Mouse (Mus musculus) 3134 (cell line): ENCODE data around the gene Ppp1r13l.
A peak's percentile ranks its signal among the peaks of the same experiment; 100 is the strongest.

Experiments
- DNase-seq: peaks from one replicate; pipeline ENCODE4 v3.0.0-alpha.2; 2011; ENCODE audit warnings: low spot score; ENCODE audit not compliant: insufficient read length; ENCODE audit errors: extremely low read depth

Gene Ppp1r13l

GRCm38 (mm10) chr7:19362276-19362675, 2.7 kb downstream of the Ppp1r13l start:
- DNase-seq, result no peak

DNA sequence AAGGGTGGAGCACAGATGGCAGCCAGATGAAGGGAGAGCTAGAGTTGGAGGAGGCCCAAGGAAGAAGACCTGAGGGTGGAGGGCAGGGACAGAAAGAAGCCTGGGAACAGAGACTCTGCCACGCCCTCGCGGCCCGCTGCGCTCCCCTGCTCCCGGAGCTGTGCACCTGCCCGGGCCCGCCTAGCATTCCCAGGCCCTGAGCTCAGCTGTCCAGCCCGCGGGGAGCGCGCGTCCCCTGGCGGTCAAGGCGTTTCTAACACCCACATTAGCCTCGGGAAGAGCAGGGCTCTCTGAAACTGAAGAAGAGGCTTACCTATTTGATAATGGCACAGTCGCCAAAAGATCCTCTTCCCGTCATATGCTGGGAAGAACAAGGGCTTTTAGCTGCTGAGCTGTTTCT, 4.3 kb downstream of the Ppp1r13l start:
- peak; percentile 77 for DNase-seq

- no peak for DNase-seq
Observed at GRCm38 (mm10) chr7:19365376-19365775, 5.8 kb downstream of the Ppp1r13l start.

DNA sequence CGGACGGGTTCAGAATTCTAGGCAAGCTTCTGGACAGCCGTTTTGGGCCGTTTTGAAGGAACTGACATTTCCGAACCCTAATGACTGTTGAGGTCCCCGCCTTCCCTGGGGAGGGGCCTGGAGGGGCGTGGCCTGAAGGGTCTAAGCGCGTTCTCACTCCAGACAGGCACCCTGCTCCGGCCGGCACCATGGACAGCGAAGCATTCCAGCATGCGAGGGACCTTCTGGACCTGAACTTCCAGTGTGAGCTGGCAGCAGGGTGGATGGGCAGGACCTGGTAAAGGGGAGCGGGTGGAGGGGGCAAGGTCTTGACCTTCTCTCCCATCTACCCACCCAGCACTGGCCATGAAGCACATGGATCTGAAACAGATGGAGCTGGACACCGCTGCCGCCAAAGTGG, 8.8 kb downstream of the Ppp1r13l start:
- DNase-seq, result no peak

- DNase-seq, result no peak
Observed at GRCm38 (mm10) chr7:19369823-19370425, 10.4 kb downstream of the Ppp1r13l start.

DNA sequence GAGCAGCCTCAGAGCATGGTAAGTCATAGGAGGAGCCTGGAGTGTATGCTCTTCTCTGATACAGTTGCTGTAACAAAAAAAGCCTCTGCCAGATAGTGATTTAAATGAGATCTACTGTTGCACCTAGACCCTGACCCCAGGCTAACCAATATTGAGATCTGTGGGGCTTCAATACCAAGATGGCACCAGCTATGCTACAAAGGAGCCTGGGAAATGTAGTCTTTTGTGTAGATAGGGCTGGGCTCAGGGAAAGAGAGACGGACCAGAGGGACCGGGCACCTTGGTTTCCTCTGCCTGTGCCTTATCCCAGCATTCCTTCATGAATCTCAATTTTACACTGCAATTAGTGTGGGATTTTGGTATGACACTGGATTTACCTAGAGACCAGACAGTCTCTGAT, 13.8 kb downstream of the Ppp1r13l start:
- no peak for DNase-seq

DNA sequence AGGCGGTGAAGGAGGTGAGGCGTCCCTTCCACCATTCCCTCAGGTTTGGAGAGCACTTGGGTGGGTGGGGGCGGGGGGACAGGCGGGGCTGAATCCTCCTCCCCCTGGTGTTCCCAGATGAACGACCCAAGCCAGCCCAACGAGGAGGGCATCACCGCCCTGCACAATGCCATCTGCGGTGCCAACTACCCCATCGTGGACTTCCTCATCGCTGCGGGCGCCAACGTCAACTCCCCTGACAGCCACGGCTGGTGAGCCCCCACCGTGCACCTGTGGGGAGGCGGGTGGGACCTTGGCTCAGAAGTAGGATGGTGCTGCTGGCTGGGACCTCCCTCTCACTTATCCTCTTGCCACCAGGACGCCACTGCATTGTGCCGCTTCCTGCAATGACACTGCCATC, 15.8 kb downstream of the Ppp1r13l start:
- DNase-seq, result no peak

- DNase-seq, result no peak
Observed at GRCm38 (mm10) chr7:19376019-19376418, 16.5 kb downstream of the Ppp1r13l start.

DNA sequence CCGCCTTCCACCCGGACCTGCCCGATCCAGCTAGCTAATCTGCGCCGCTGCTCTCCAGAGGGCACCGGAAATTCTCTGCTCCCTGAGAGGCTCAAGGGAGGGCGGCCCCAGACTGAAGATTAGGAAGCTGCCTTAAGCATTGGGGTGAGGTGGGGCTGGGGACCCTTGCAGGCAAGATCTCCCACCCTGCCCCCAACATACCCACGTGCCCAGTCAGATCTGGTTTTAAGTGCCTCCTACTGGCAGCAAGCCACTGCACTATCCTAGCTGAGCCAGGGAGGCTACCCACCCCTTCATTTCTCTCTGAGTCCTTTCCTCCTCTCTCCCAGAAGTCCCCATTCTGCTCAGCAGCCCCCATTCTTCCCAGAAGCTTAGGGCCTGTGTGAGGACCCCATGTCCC, 18.5 kb downstream of the Ppp1r13l start:
- no peak for DNase-seq

GRCm38 (mm10) chr7:19381377-19382165, 22.0 kb downstream of the Ppp1r13l start, which contains the start of gene Ercc2:
TSS of gene Ercc2 (plus strand) at chr7:19382010.
- DNase-seq, result peak; percentile 96

DNA sequence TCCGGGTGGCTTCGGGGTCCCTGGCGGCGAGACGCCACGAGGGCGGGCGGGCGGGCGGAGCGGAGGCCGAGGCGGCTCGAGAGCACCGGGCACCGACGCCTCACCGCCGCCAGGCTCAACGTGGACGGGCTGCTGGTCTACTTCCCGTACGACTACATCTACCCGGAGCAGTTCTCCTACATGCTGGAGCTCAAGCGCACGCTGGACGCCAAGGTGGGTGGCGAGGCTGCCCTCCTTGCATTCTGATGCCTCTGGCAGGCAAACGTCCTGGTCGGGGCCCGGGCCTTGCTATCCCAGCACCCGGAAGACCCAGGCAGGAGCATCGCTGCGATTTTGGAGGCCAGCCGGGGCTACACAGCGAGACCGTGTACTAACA, 22.6 kb downstream of the Ppp1r13l start:
- DNase-seq, result no peak

DNA sequence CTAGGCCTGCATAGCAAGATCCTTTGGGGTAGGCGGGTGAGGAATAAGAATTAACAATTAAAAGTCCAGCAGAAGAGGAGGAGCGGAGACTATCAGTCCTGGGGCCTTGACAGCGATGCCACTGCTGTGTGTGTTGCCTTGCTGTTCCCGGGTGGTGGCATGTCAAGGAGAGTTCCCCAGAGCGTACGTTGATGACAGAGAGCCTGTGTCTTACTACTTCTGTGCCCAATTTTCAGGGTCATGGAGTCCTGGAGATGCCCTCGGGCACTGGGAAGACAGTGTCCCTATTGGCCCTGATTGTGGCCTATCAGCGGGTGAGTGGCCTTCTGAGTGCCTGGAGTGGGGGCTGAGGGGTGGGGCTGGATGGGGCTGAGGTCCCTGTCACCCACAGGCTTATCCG, 24.2 kb downstream of the Ppp1r13l start:
- no peak for DNase-seq

DNA sequence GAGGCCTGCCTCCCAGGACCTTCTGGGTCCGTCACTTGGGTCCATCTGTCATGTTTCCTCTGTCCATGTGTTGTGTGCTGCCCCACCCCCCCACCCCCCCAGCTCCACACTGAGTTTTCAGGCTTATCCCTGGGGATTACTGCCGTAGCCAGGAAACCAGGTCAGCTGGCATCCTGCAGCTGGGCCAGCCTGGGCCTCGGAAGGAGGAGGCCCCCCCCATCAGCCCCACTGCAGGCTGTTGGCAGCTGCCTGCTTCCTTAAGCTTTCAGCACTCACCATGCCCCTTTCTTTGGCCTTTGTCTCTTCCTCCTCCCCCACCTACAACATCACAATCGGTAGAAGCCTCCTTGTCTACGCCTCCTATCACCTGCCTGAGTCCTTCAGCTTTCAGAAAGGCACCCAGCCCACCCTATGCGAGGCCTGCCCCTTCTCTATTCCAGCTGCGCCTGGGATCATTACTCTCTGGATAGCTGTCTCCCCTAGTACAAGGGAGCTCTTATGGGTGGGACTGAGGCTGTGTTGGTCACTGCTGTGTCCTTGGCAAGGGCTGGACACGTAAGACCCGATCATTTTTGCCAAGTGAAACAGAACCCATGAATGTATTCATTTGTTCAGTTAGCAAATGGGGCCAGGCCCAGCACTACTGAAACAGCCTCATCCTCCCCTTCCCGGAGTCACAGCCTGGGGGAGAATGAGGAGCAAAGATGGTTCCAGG, 29.3 kb downstream of the Ppp1r13l start:
- no peak for DNase-seq

GRCm38 (mm10) chr7:19394484-19394883, 34.9 kb downstream of the Ppp1r13l start:
- DNase-seq, result no peak

- DNase-seq, result peak; percentile 83
Observed at GRCm38 (mm10) chr7:19399496-19400280, 40.1 kb downstream of the Ppp1r13l start.

DNA sequence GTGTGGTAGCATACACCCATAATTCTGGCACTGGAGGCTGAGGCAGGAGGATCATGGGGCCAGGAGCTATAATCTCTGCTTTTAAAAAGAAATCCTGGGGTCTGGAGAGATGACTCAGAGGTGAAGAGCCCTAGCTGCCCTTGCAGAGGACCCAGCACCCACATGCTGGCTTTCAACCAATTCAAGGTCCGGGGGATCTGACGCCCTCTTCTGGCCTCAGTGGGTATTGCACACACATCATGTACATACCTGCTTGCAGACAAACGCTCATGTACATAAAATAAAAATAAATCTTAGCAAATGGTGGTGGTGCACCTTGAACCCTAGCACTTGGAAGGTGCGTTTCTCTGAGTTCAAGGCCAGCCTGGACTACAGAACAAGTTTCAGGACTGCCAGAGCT, 41.4 kb downstream of the Ppp1r13l start:
- no peak for DNase-seq

- no peak for DNase-seq
Observed at GRCm38 (mm10) chr7:19402535-19403112, 43.1 kb downstream of the Ppp1r13l start.

DNA sequence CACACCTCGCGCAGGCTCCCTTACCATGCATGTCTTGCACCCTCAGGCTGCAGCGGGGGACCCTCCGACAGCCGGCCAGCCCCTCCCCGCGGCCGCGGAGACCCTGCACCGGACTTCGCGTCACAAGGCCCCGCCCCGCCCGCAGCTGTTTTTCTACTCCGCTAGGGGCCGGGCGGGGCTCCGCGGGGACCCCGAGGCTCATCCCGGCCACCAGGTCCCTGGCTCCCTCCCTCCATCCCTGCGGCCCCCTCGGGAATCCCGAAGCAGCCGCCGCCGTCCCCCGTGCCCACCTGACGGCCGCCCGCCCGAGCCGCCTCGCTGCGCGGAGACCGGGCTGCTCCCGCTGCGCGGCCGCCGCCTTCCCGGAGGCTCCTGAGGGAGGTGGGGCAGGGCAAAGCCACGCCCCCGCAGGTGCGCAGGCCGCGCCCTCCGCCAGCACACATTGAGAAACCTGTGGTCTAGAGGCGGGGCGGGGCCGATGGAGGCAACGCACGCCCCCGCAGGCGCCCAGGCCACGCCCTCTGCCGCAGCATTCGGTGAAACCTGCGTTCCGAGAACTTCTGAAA, 44.3 kb downstream of the Ppp1r13l start, which contains the start of gene Klc3:
Klc3 (minus strand) TSS at position 374 of the 566 bp plus-strand sequence.
- DNase-seq, result no peak

DNA sequence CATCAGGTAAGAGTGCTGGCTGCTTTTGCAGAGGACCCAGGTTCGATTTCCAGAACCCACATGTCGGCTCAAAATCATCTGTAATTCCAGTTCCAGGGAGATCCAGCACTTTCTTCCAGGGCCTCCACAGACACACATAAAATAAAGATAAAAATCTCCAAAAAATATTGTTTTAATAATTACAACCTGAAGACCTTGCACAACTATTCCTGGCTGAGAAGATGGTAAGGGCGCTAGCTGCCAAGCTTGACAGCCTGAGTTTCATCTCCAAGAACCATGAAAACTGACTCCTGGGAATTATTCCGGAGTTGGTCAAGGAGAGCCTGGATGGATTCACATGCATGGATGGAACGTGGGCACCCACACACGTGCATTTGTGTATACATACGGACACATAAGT, 44.9 kb downstream of the Ppp1r13l start, which contains the start of gene Ckm:
Ckm (plus strand) TSS at position 301 of the 400 bp plus-strand sequence.
- DNase-seq, result no peak

- peak; percentile 84 for DNase-seq
Observed at GRCm38 (mm10) chr7:19405417-19405816, 45.9 kb downstream of the Ppp1r13l start.
